Mouse (Mus musculus) hindbrain, embryonic 15.5 days (tissue): ENCODE results near the gene Wdr62. TPM values are rescaled to one million over a fixed set of nuclear protein-coding genes. Genes with fewer than 3 reads are reported as not detected.
A peak's percentile ranks its signal among the peaks of the same experiment; 100 is the strongest.

Experiments used
- ATAC-seq: fragments of 200-750 bp; cut with Nextera tagmentation; 2 replicates; pipeline ENCODE4 v1.8.0; 2017; ENCODE audit warnings: low read depth, moderate number of reproducible peaks, moderate TSS enrichment; ENCODE audit not compliant: low FRiP score
- H3K27ac ChIP-seq: fragments of 300-500 bp; sonication (generic); replicated peaks from 2 replicates; pipeline ENCODE4 v1.5.1; 2015; ENCODE audit warnings: mild to moderate bottlenecking, inconsistent platforms
- H3K27me3 ChIP-seq: fragments of 300-500 bp; sonication (generic); 2 replicates; pipeline ENCODE4 v1.6.1; 2015; ENCODE audit warnings: control low read depth, inconsistent platforms
- H3K36me3 ChIP-seq: fragments of 300-500 bp; sonication (generic); 2 replicates; pipeline ENCODE4 v1.6.1; 2015; ENCODE audit warnings: control low read depth, inconsistent platforms
- H3K4me1 ChIP-seq: fragments of 300-500 bp; sonication (generic); replicated peaks from 2 replicates; pipeline ENCODE4 v1.6.1; 2015; ENCODE audit warnings: control low read depth, inconsistent platforms
- H3K4me2 ChIP-seq: fragments of 300-500 bp; sonication (generic); 2 replicates; pipeline ENCODE4 v1.6.1; 2015; ENCODE audit warnings: moderate library complexity, mild to moderate bottlenecking, inconsistent platforms
- H3K4me3 ChIP-seq: fragments of 300-500 bp; sonication (generic); 2 replicates; pipeline ENCODE4 v1.5.1; 2015; ENCODE audit warnings: mild to moderate bottlenecking, inconsistent platforms
- H3K9ac ChIP-seq: fragments of 300-500 bp; sonication (generic); 2 replicates; pipeline ENCODE4 v1.6.1; 2015; ENCODE audit warnings: inconsistent platforms
- H3K9me3 ChIP-seq: fragments of 300-500 bp; sonication (generic); 2 replicates; pipeline ENCODE4 v1.6.1; 2016; ENCODE audit warnings: control low read depth, inconsistent platforms
- WGBS: fragments of 180-500 bp; shearing (Covaris S2); methylation state at CpG from one replicate; pipeline ENCODE4 v1.1.7; 2015; 5-methylcytosine and 5-hydroxymethylcytosine counted together
- polyA plus RNA-seq: library from polyadenylated mRNA; unstranded; fragments of >200 nt; fragmentation: Nextera tagmentation; extraction: Ambion mirVana; gene quantifications from 2 replicates; pipeline ENCODE4 v1.2.1, GENCODE M21; 2015

Gene Wdr62
- polyA plus RNA-seq, 1 experiment from 2014 or later, result 5.3 TPM

DNA sequence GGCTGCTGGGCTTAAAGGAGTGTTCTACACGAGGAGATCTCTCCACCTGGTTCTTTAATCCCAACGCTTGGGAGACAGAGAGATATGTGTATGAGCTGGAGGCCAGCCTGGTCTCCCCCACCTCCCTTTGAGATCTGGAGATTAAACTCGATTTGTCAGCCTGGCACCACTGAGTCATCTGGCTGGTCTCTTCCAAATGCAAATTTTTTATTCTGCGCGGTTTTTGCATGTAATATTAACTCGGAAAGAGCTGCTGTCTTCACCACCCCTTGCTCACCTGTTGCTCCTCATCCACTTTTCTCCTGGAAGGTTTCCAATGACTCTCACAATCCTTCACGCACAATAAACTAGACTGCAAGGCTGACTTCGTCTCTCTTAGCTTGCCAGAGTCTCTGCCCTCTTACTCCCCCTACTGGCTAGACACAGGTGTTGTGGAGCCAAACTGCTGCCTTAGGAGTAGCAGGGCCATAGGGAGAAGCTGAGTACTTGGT, 81.7 kb downstream of the Wdr62 start, which contains the start of gene Capns1:
Gene Capns1, minus strand, starts transcription at position 331 of the 491 bp plus-strand sequence.
- no peak within 1 kb of the TSS for H3K27ac ChIP-seq
- peak within 1 kb of the TSS; percentile 44 for H3K4me2 ChIP-seq
- WGBS, result 8% methylated on average over 8 of the region's 8 CpGs

DNA sequence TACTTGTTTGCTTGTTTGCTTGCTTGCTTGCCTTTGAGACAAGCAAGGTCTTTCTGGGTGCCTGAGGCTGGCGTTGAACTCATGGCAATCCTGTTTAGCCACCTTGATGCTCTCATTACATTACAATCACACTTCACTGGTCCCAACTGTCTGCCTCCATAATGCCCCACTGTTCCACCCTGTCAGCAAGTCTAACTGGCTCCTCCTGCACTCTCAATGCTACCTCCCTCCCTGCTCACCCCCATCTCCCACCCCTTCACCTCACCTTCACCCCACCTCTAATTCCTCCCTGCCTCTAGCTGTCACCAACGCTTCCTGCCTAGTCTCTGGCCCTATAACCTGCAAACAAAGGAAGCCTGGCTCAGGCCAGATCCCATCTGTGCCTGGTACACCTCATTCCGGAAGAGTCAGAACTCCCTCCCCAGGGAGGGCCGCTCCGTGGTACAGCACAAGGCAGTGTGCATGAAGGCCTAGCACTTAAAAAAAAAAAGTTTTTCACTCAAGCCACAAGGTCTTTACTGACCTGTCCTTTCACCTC, 82.6 kb downstream of the Wdr62 start:
- Histone ChIP-seq H3K4me3 (no peak overlapping the region), H3K9me3 (no peaks in the 10 kb centered on the region), H3K27ac (no peak overlapping the region), H3K9ac (no peak overlapping the region), H3K36me3 (no peaks in the 10 kb centered on the region), H3K4me2 (no peak overlapping the region), H3K4me1 (peaks cover 18% of the 10 kb centered on the region), H3K27me3 (no peaks in the 10 kb centered on the region)
- 74% methylated on average over 5 of the region's 5 CpGs for WGBS
- ATAC-seq, result no peak

More for the DNA sequence above, 81.7 kb downstream of the Wdr62 start, which contains the start of gene Capns1:
- Histone ChIP-seq H3K9ac (no peak within 1 kb of the TSS), H3K4me1 (peaks cover 10% of the 10 kb centered on the region), H3K27me3 (no peaks in the 10 kb centered on the region), H3K4me3 (peak within 1 kb of the TSS; percentile 17; the same call in 1 of the 2 replicates), H3K36me3 (no peaks in the 10 kb centered on the region), H3K9me3 (no peaks in the 10 kb centered on the region)
- ATAC-seq, result no peak

DNA sequence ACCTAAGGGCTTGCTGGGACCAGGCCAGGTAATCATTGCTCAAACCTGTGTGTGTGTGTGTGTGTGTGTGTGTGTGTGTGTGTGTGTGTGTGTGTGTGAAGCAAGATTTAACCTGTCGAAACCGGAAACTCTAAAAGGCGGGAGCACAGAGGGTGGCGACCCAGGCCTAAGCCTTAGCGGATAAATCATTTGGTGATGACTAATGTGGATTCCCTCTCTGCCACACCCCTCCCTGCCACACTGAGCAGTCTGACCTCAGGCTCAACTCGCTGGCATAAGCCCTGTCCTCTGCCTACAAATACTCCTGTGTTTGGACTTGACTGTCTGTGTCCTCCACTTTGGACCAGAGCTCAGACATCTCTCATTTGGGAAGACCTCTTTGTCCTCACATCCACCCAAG, 84.0 kb downstream of the Wdr62 start:
- Histone ChIP-seq H3K36me3 (peaks cover 14% of the 10 kb centered on the region), H3K27ac (no peak overlapping the region), H3K4me1 (peaks cover 23% of the 10 kb centered on the region), H3K9ac (no peak overlapping the region), H3K4me2 (no peak overlapping the region), H3K9me3 (no peaks in the 10 kb centered on the region), H3K4me3 (no peak overlapping the region), H3K27me3 (no peaks in the 10 kb centered on the region)
- WGBS, result 83% methylated on average over 6 of the region's 6 CpGs
- no peak for ATAC-seq

DNA sequence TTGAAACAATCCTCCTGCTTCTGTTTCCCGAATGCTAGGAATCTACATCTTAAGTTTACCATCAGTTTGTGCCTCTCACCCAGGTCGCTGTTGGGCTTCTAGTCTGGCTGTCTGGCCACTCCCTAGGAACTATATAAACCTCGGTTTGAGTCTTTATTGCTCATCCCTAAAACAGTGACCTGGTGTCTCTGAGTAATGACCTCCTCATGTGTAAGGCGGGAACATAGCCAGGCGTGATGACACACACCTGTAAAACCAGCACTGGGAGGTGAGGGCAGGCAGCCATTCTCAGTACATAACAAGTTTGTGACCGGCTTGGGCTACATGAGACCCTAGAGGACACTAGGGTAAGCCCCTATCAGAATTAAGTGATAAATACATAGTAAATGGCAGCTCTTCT, 84.8 kb downstream of the Wdr62 start:
- 73% methylated on average over 6 of the region's 6 CpGs for WGBS
- no peak overlapping the region for H3K9ac ChIP-seq
- H3K27me3 ChIP-seq, result no peaks in the 10 kb centered on the region
- H3K4me2 ChIP-seq, result peak overlapping the region; percentile 75
- H3K4me1 ChIP-seq, result peaks cover 23% of the 10 kb centered on the region
- peak overlapping the region; percentile 70; the same call in 1 of the 2 replicates for H3K4me3 ChIP-seq
- no peak for ATAC-seq
- H3K9me3 ChIP-seq, result no peaks in the 10 kb centered on the region
- peak overlapping the region; percentile 84; the same call in 1 of the 2 replicates for H3K27ac ChIP-seq
- H3K36me3 ChIP-seq, result peaks cover 21% of the 10 kb centered on the region

DNA sequence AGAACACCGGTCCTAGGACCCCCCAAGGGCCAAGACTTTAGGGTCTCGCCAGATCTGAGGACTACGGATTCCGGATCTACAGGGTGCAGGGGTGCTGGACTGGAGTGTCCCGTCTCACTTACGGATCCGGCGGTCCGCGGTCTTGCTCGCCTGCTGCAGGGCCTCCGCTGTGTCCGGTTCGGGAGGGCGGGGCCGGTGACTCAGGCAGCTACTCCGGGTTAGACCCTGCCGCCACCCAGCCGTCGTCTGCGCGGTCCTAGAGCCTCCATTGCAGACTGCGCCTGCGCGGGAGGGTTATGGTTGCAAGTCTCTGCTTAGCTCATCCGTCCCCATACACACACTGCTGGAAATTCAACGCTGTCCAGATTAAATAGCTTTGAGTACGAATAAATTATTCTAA, 85.3 kb downstream of the Wdr62 start:
- Histone ChIP-seq H3K4me1 (peaks cover 23% of the 10 kb centered on the region), H3K9me3 (no peaks in the 10 kb centered on the region), H3K36me3 (peaks cover 25% of the 10 kb centered on the region), H3K4me3 (peak overlapping the region; percentile 70), H3K9ac (peak overlapping the region; percentile 72), H3K4me2 (peak overlapping the region; percentile 75), H3K27me3 (no peaks in the 10 kb centered on the region), H3K27ac (peak overlapping the region; percentile 84)
- 0% methylated on average over 28 of the region's 28 CpGs for WGBS
- peak; percentile 90 for ATAC-seq

- H3K27ac ChIP-seq, result peak overlapping the region; percentile 84
- H3K4me1 ChIP-seq, result peaks cover 23% of the 10 kb centered on the region
- H3K27me3 ChIP-seq, result no peaks in the 10 kb centered on the region
- peak overlapping the region; percentile 75 for H3K4me2 ChIP-seq
- peaks cover 28% of the 10 kb centered on the region for H3K36me3 ChIP-seq
- H3K9me3 ChIP-seq, result no peaks in the 10 kb centered on the region
- ATAC-seq, result peak; percentile 24
- under 1% methylated on average over 25 of the region's 26 CpGs for WGBS
- peak overlapping the region; percentile 72 for H3K9ac ChIP-seq
- peak overlapping the region; percentile 70 for H3K4me3 ChIP-seq
Measured at GRCm38 (mm10) chr7:30194101-30194831, 86.0 kb downstream of the Wdr62 start.

DNA sequence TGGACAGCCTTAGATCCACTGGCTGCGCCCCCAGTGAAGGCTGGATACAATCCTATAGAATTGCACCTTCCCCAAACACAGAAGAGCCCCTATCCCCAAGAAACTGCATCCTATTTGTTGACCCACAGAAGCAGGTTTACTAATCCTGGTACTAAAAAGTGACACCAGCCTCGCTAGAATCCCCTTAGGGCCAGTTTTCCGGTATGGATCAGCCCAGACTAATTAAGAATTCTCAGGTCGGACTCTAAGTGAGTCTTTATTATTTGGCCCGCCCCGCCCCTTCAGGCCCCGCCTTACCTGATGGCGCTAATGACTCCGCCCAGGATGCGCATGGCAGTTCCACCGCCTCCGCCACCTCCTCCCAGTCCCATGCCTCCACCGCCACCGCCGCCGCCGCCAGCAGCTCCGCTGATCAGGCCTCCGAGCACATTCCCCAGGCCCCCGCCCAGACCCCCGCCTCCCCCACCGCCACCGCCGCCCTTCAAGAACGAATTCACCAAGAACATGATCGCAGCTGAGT, 86.6 kb downstream of the Wdr62 start:
- H3K36me3 ChIP-seq, result peaks cover 35% of the 10 kb centered on the region
- peaks cover 23% of the 10 kb centered on the region for H3K4me1 ChIP-seq
- H3K4me3 ChIP-seq, result peak overlapping the region; percentile 70
- ATAC-seq, result peak; percentile 61; the same call in 1 of the 2 replicates
- peak overlapping the region; percentile 75 for H3K4me2 ChIP-seq
- WGBS, result 2% methylated on average over 25 of the region's 26 CpGs
- no peaks in the 10 kb centered on the region for H3K9me3 ChIP-seq
- peak overlapping the region; percentile 84 for H3K27ac ChIP-seq
- H3K27me3 ChIP-seq, result no peaks in the 10 kb centered on the region
- peak overlapping the region; percentile 72 for H3K9ac ChIP-seq

DNA sequence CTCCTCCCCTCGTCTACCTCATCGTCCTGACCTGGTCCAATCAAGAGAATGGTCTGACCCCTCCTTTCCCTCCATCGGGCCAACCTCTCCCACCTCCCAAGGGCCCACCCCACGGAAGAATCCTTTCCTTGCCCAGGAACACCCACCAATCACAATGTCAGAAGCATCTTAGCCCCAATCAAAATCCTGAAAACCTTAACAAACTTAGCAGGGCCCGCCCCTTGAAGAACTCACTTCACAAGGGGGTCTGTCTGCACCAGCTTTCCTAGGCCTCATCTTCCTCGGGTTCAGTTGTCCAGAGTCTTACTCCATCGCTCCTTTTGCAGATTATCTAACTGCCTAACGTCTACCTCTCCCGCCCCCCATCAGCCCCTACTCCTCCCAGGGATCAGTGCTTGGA, 87.2 kb downstream of the Wdr62 start:
- WGBS, result 21% methylated on average over 9 of the region's 9 CpGs
- Histone ChIP-seq H3K9me3 (no peaks in the 10 kb centered on the region), H3K27ac (peak overlapping the region; percentile 84; the same call in 1 of the 2 replicates), H3K4me1 (peaks cover 21% of the 10 kb centered on the region), H3K4me3 (peak overlapping the region; percentile 70), H3K4me2 (peak overlapping the region; percentile 75), H3K36me3 (peaks cover 41% of the 10 kb centered on the region), H3K9ac (peak overlapping the region; percentile 72), H3K27me3 (no peaks in the 10 kb centered on the region)
- peak; percentile 2; the same call in 1 of the 2 replicates for ATAC-seq

DNA sequence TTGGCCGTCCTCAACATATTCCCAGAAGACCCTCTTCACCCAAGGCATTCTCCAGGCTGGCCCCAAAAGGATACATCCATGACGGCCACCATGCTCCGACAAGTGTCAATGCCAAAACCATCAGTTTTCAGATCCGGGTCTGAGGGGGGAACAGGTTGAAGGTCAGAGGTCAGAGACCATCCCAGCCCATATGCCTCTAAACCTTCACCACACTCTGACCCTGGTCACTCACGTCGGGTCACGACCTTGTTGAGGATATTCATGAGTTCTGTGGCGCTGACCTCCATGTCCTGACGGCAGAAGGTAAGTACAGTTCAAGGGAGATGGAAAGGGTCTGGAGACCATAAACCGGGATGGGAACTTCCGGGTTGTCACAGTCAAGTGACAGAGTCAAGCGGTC, 88.1 kb downstream of the Wdr62 start:
- Histone ChIP-seq H3K9ac (no peak overlapping the region), H3K4me2 (no peak overlapping the region), H3K36me3 (peaks cover 50% of the 10 kb centered on the region), H3K4me3 (no peak overlapping the region), H3K27me3 (no peaks in the 10 kb centered on the region), H3K4me1 (peaks cover 20% of the 10 kb centered on the region), H3K27ac (no peak overlapping the region), H3K9me3 (no peaks in the 10 kb centered on the region)
- 92% methylated on average over 12 of the region's 12 CpGs for WGBS
- ATAC-seq, result no peak

Other genes starting within 250 kb of the Wdr62 start
- gene Zfp14, start 229.0 kb downstream of the Wdr62 start, polyA plus RNA-seq, result 9.6 and 11.5 TPM in 2 replicates
- gene Zfp82, start 207.5 kb downstream of the Wdr62 start, polyA plus RNA-seq, result 8.6 and 10.9 TPM in 2 replicates
- gene Gm26920, start 190.0 kb downstream of the Wdr62 start, polyA plus RNA-seq, result 1.9 and 4.0 TPM in 2 replicates
- 12.4 and 16.6 TPM in 2 replicates for gene Zfp566, start 189.9 kb downstream of the Wdr62 start, polyA plus RNA-seq
- 73.8 and 85.0 TPM in 2 replicates for gene Zfp260, start 185.6 kb downstream of the Wdr62 start, polyA plus RNA-seq
- 21.3 and 22.3 TPM in 2 replicates for gene Zfp382, start 158.5 kb downstream of the Wdr62 start, polyA plus RNA-seq
- gene Zfp146, start 110.7 kb downstream of the Wdr62 start, polyA plus RNA-seq, result 10.5 and 11.6 TPM in 2 replicates
- gene Cox7a1, start 96.3 kb downstream of the Wdr62 start, polyA plus RNA-seq, result 5.2 and 7.1 TPM in 2 replicates
- gene Capns1, start 81.6 kb downstream of the Wdr62 start, polyA plus RNA-seq, result 86.4 and 88.3 TPM in 2 replicates
- gene Polr2i, start 48.5 kb downstream of the Wdr62 start, polyA plus RNA-seq, result 176 and 178 TPM in 2 replicates
- 430 and 435 TPM in 2 replicates for gene Tbcb, start 48.1 kb downstream of the Wdr62 start, polyA plus RNA-seq
- gene Ovol3, start 44.7 kb downstream of the Wdr62 start, polyA plus RNA-seq, result not detected in 2 replicates
- gene Thap8, start 325 bp downstream of the Wdr62 start, polyA plus RNA-seq, result 0.52 and 0.88 TPM in 2 replicates
- gene Clip3, start 11.3 kb upstream of the Wdr62 start, polyA plus RNA-seq, result 88.4 and 120 TPM in 2 replicates
- gene Alkbh6, start 28.3 kb upstream of the Wdr62 start, polyA plus RNA-seq, result 121 and 135 TPM in 2 replicates
- 17.1 and 19.1 TPM in 2 replicates for gene Syne4, start 34.4 kb upstream of the Wdr62 start, polyA plus RNA-seq
- 0.98 TPM in 1 of 2 replicates, not detected in the other for gene E130208F15Rik, start 41.3 kb upstream of the Wdr62 start, polyA plus RNA-seq
- 16.2 and 17.3 TPM in 2 replicates for gene Sdhaf1, start 43.5 kb upstream of the Wdr62 start, polyA plus RNA-seq
- 14.3 and 15.7 TPM in 2 replicates for gene Lrfn3, start 82.4 kb upstream of the Wdr62 start, polyA plus RNA-seq
- gene Tyrobp, start 133.3 kb upstream of the Wdr62 start, polyA plus RNA-seq, result 28.9 and 39.1 TPM in 2 replicates
- 0.53 and 0.56 TPM in 2 replicates for gene Hcst, start 139.4 kb upstream of the Wdr62 start, polyA plus RNA-seq
- 2.4 and 2.9 TPM in 2 replicates for gene Nfkbid, start 141.3 kb upstream of the Wdr62 start, polyA plus RNA-seq
- 674 and 762 TPM in 2 replicates for gene Aplp1, start 165.1 kb upstream of the Wdr62 start, polyA plus RNA-seq
- gene Kirrel2, start 177.3 kb upstream of the Wdr62 start, polyA plus RNA-seq, result 4.7 and 7.3 TPM in 2 replicates
- gene Nphs1, start 177.9 kb upstream of the Wdr62 start, polyA plus RNA-seq, result 1.1 and 1.2 TPM in 2 replicates
- gene Prodh2, start 213.2 kb upstream of the Wdr62 start, polyA plus RNA-seq, result 0.36 TPM in 1 of 2 replicates, not detected in the other